Mouse (Mus musculus) heart, postnatal 0 days (tissue): ENCODE data around the gene Sfxn3.

Experiments
- CTCF ChIP-seq: IDR thresholded peaks from 2 replicates; pipeline ENCODE4 v1.5.1; 2016; ENCODE audit warnings: antibody characterized with exemption, control low read depth, low read depth
- EP300 ChIP-seq: IDR thresholded peaks from 2 replicates; pipeline ENCODE4 v1.6.1; 2016; ENCODE audit warnings: antibody characterized with exemption, low read depth

- TF ChIP-seq EP300 (no peak), CTCF (no peak)
These were observed 30.7 kb downstream of the Sfxn3 start for GRCm38 (mm10) chr19:45077742-45078645.
